Mouse (Mus musculus): ENCODE results near the gene Tpp2. TPM values are rescaled to one million over a fixed set of nuclear protein-coding genes. Genes with fewer than 3 reads are reported as not detected.
A peak's percentile ranks its signal among the peaks of the same experiment; 100 is the strongest.

The Tpp2 gene
- polyA plus RNA-seq, 1 experiment = 35.4 TPM

GRCm38 (mm10) chr1:44015556-44015955, 82.1 kb downstream of the Tpp2 start:
- Histone ChIP-seq H3K27me3 (ENCODE audit: control insufficient read depth, insufficient read depth, low read length) (no peaks in the 10 kb centered on the region), H3K36me3 (ENCODE audit: control insufficient read depth, insufficient read depth, low read length) (no peaks in the 10 kb centered on the region), H3K4me3 (ENCODE audit: control insufficient read depth, low read depth, low read length) (no peak overlapping the region), H3K27ac (ENCODE audit: control insufficient read depth, insufficient read depth, low read depth, low read length) (no peak overlapping the region), H3K4me1 (ENCODE audit: control insufficient read depth, insufficient read depth, low read length) (no peaks in the 10 kb centered on the region)
- no peak for TF ChIP-seq CTCF (IDR thresholded peaks at IDR 0.05; ENCODE audit: control insufficient read depth, insufficient read depth, insufficient replicate concordance, low read depth, low read length)

- Histone ChIP-seq H3K27me3 (ENCODE audit: control insufficient read depth, insufficient read depth, low read length) (no peaks in the 10 kb centered on the region), H3K27ac (ENCODE audit: control insufficient read depth, insufficient read depth, low read depth, low read length) (no peak within 1 kb of the TSS), H3K36me3 (ENCODE audit: control insufficient read depth, insufficient read depth, low read length) (no peaks in the 10 kb centered on the region), H3K4me3 (ENCODE audit: control insufficient read depth, low read depth, low read length) (no peak within 1 kb of the TSS), H3K4me1 (ENCODE audit: control insufficient read depth, insufficient read depth, low read length) (no peaks in the 10 kb centered on the region)
- no peak for TF ChIP-seq POLR2A (IDR thresholded peaks at IDR 0.05; ENCODE audit: control insufficient read depth, low read depth, low read length)
- TF ChIP-seq CTCF (IDR thresholded peaks at IDR 0.05; ENCODE audit: control insufficient read depth, insufficient read depth, insufficient replicate concordance, low read depth, low read length) = no peak
Observed at GRCm38 (mm10) chr1:44019934-44020333, 86.5 kb downstream of the Tpp2 start, which contains the start of gene Mettl21c. Gene Mettl21c (minus strand): TSS chr1:44020034.

- Histone ChIP-seq H3K36me3 (ENCODE audit: control insufficient read depth, insufficient read depth, low read length) (no peaks in the 10 kb centered on the region), H3K27ac (ENCODE audit: control insufficient read depth, insufficient read depth, low read depth, low read length) (no peak overlapping the region), H3K4me3 (ENCODE audit: control insufficient read depth, low read depth, low read length) (no peak overlapping the region), H3K27me3 (ENCODE audit: control insufficient read depth, insufficient read depth, low read length) (no peaks in the 10 kb centered on the region), H3K4me1 (ENCODE audit: control insufficient read depth, insufficient read depth, low read length) (no peaks in the 10 kb centered on the region; the same call in 1 of the 2 replicates)
- TF ChIP-seq POLR2A (IDR thresholded peaks at IDR 0.05; ENCODE audit: control insufficient read depth, low read depth, low read length) (no peak), CTCF (IDR thresholded peaks at IDR 0.05; ENCODE audit: control insufficient read depth, insufficient read depth, insufficient replicate concordance, low read depth, low read length) (no peak)
Observed at GRCm38 (mm10) chr1:44022656-44023055, 89.2 kb downstream of the Tpp2 start.

GRCm38 (mm10) chr1:44027651-44028050, 94.2 kb downstream of the Tpp2 start:
- TF ChIP-seq CTCF (IDR thresholded peaks at IDR 0.05; ENCODE audit: control insufficient read depth, insufficient read depth, insufficient replicate concordance, low read depth, low read length) (no peak), POLR2A (IDR thresholded peaks at IDR 0.05; ENCODE audit: control insufficient read depth, low read depth, low read length) (no peak)

GRCm38 (mm10) chr1:44032213-44032612, 98.8 kb downstream of the Tpp2 start:
- Histone ChIP-seq H3K36me3 (ENCODE audit: control insufficient read depth, insufficient read depth, low read length) (no peaks in the 10 kb centered on the region), H3K27ac (ENCODE audit: control insufficient read depth, insufficient read depth, low read depth, low read length) (no peak overlapping the region), H3K27me3 (ENCODE audit: control insufficient read depth, insufficient read depth, low read length) (no peaks in the 10 kb centered on the region), H3K4me3 (ENCODE audit: control insufficient read depth, low read depth, low read length) (no peak overlapping the region), H3K4me1 (ENCODE audit: control insufficient read depth, insufficient read depth, low read length) (peaks cover 2% of the 10 kb centered on the region; the same call in 1 of the 2 replicates)
- no peak for TF ChIP-seq POLR2A (IDR thresholded peaks at IDR 0.05; ENCODE audit: control insufficient read depth, low read depth, low read length)

More at GRCm38 (mm10) chr1:44027651-44028050, 94.2 kb downstream of the Tpp2 start:
- H3K4me1 ChIP-seq (ENCODE audit: control insufficient read depth, insufficient read depth, low read length) = no peaks in the 10 kb centered on the region; the same call in 1 of the 2 replicates
- no peak overlapping the region for H3K27ac ChIP-seq (ENCODE audit: control insufficient read depth, insufficient read depth, low read depth, low read length)
- H3K36me3 ChIP-seq (ENCODE audit: control insufficient read depth, insufficient read depth, low read length) = no peaks in the 10 kb centered on the region
- no peaks in the 10 kb centered on the region for H3K27me3 ChIP-seq (ENCODE audit: control insufficient read depth, insufficient read depth, low read length)
- no peak overlapping the region for H3K4me3 ChIP-seq (ENCODE audit: control insufficient read depth, low read depth, low read length)

- Histone ChIP-seq H3K36me3 (ENCODE audit: control insufficient read depth, insufficient read depth, low read length) (no peaks in the 10 kb centered on the region), H3K27me3 (ENCODE audit: control insufficient read depth, insufficient read depth, low read length) (no peaks in the 10 kb centered on the region), H3K4me1 (ENCODE audit: control insufficient read depth, insufficient read depth, low read length) (peaks cover 2% of the 10 kb centered on the region; the same call in 1 of the 2 replicates), H3K27ac (ENCODE audit: control insufficient read depth, insufficient read depth, low read depth, low read length) (no peak overlapping the region), H3K4me3 (ENCODE audit: control insufficient read depth, low read depth, low read length) (no peak overlapping the region)
- TF ChIP-seq CTCF (IDR thresholded peaks at IDR 0.05; ENCODE audit: control insufficient read depth, insufficient read depth, insufficient replicate concordance, low read depth, low read length) = no peak
- TF ChIP-seq POLR2A (IDR thresholded peaks at IDR 0.05; ENCODE audit: control insufficient read depth, low read depth, low read length) = no peak
Observed at GRCm38 (mm10) chr1:44032948-44033347, 99.5 kb downstream of the Tpp2 start.

- no peaks in the 10 kb centered on the region for H3K36me3 ChIP-seq (ENCODE audit: control insufficient read depth, insufficient read depth, low read length)
- no peaks in the 10 kb centered on the region for H3K4me1 ChIP-seq (ENCODE audit: control insufficient read depth, insufficient read depth, low read length)
- TF ChIP-seq CTCF (IDR thresholded peaks at IDR 0.05; ENCODE audit: control insufficient read depth, insufficient read depth, insufficient replicate concordance, low read depth, low read length) (peak; percentile 21; the same call in 1 of the 2 replicates), POLR2A (IDR thresholded peaks at IDR 0.05; ENCODE audit: control insufficient read depth, low read depth, low read length) (no peak)
- H3K27me3 ChIP-seq (ENCODE audit: control insufficient read depth, insufficient read depth, low read length) = no peaks in the 10 kb centered on the region
- H3K4me3 ChIP-seq (ENCODE audit: control insufficient read depth, low read depth, low read length) = peak overlapping the region; percentile 21
- no peak overlapping the region for H3K27ac ChIP-seq (ENCODE audit: control insufficient read depth, insufficient read depth, low read depth, low read length)
Observed at GRCm38 (mm10) chr1:44041797-44042554, 108.5 kb downstream of the Tpp2 start.
